Mouse (Mus musculus) gastrocnemius, postnatal 4 days (tissue): ENCODE data around the gene Cinp. TPM values are rescaled to one million over a fixed set of nuclear protein-coding genes. Genes with fewer than 3 reads are reported as not detected.

Experiments
- DNase-seq, 2 experiments: peaks; one replicate each; pipeline ENCODE4 v3.0.0; 2021 to 2022; ENCODE audit warnings: low spot score in 2 of 2, mixed read lengths in 2 of 2
- long read RNA-seq, 2 experiments: library from polyadenylated mRNA; stranded (forward); transcript quantifications; one replicate each; pipeline ENCODE4 v2.0.0; 2021
- total RNA-seq, 2 experiments: library from RNA; stranded (reverse); gene quantifications; 2 replicates each; pipeline ENCODE4 v1.2.3; 2021

Gene Cinp
- total RNA-seq: 10 to 100 TPM; 40.5 to 41.9 TPM
- long read RNA-seq, experiment 1, transcript Cinp-201 (5 exons, 2,029 nt): major isoform, 18 of 25 reads
- long read RNA-seq, experiment 1, partial matches to known transcripts: 1 of 25 reads
- long read RNA-seq, experiment 1, other reads (novel, unspliced or antisense): 4 of 25 reads
- long read RNA-seq, experiment 2, transcript Cinp-201 (5 exons, 2,029 nt): major isoform, 24 of 43 reads
- long read RNA-seq, experiment 2, partial matches to known transcripts: 5 of 43 reads
- long read RNA-seq, experiment 2, other reads (novel, unspliced or antisense): 9 of 43 reads

- peak; percentile 82 to 95 for DNase-seq
Measured at GRCm38 (mm10) chr12:110889036-110890020, at the start of gene Cinp, which contains the start of gene Tecpr2. Gene Cinp (minus strand): TSS chr12:110889145. Gene Tecpr2 (plus strand): TSS chr12:110889264.

- no peak for DNase-seq
Measured at GRCm38 (mm10) chr12:110937496-110937895, 48.6 kb upstream of the Cinp start.

GRCm38 (mm10) chr12:110935983-110936620 is 47.2 kb upstream of the Cinp start:
- peak; percentile 36 to 77 for DNase-seq

- DNase-seq: no peak
Measured at GRCm38 (mm10) chr12:110932820-110933219, 43.9 kb upstream of the Cinp start.

- DNase-seq: no peak
Measured at GRCm38 (mm10) chr12:110921572-110921971, 32.6 kb upstream of the Cinp start.

- DNase-seq: no peak
Measured at GRCm38 (mm10) chr12:110920254-110920653, 31.3 kb upstream of the Cinp start.

- DNase-seq: no peak
Measured at GRCm38 (mm10) chr12:110915761-110916160, 26.8 kb upstream of the Cinp start.

- DNase-seq: no peak
Measured at GRCm38 (mm10) chr12:110909962-110910361, 21.0 kb upstream of the Cinp start.

GRCm38 (mm10) chr12:110907845-110908244 is 18.9 kb upstream of the Cinp start:
- DNase-seq: no peak

- no peak for DNase-seq
Measured at GRCm38 (mm10) chr12:110903536-110903935, 14.6 kb upstream of the Cinp start.

- DNase-seq: no peak
Measured at GRCm38 (mm10) chr12:110902106-110902505, 13.2 kb upstream of the Cinp start.

GRCm38 (mm10) chr12:110891887-110892286 is 2.9 kb upstream of the Cinp start:
- DNase-seq: no peak

GRCm38 (mm10) chr12:110888606-110889005 is 339 bp downstream of the Cinp start:
- DNase-seq: no peak

GRCm38 (mm10) chr12:110888106-110888505 is 839 bp downstream of the Cinp start:
- DNase-seq: no peak

- DNase-seq: no peak
Measured at GRCm38 (mm10) chr12:110885251-110885650, 3.7 kb downstream of the Cinp start.

GRCm38 (mm10) chr12:110882291-110882690 is 6.7 kb downstream of the Cinp start:
- DNase-seq: no peak

- no peak for DNase-seq
Measured at GRCm38 (mm10) chr12:110875351-110875750, 13.6 kb downstream of the Cinp start.

GRCm38 (mm10) chr12:110871247-110871646 is 17.7 kb downstream of the Cinp start:
- DNase-seq: no peak

- DNase-seq: no peak
Measured at GRCm38 (mm10) chr12:110870107-110870506, 18.8 kb downstream of the Cinp start.

- no peak for DNase-seq
Measured at GRCm38 (mm10) chr12:110865989-110866388, 23.0 kb downstream of the Cinp start.

GRCm38 (mm10) chr12:110865571-110865970 is 23.4 kb downstream of the Cinp start:
- no peak for DNase-seq
